Mouse (Mus musculus): Measurements from ENCODE around the gene Gtsf1l.

- TF ChIP-seq CTCF (IDR thresholded peaks at IDR 0.05; ENCODE audit: control insufficient read depth, insufficient read depth, insufficient replicate concordance, low read depth, low read length), result no peak
- TF ChIP-seq POLR2A (IDR thresholded peaks at IDR 0.05; ENCODE audit: control insufficient read depth, low read depth, low read length), result no peak
These were observed 1.1 kb downstream of the Gtsf1l start for GRCm38 (mm10) chr2:163086561-163086960.

All from testis, adult 2 months (tissue).